22 mouse cellular contexts compared by ENCODE assay signal in the genomic region with DNA sequence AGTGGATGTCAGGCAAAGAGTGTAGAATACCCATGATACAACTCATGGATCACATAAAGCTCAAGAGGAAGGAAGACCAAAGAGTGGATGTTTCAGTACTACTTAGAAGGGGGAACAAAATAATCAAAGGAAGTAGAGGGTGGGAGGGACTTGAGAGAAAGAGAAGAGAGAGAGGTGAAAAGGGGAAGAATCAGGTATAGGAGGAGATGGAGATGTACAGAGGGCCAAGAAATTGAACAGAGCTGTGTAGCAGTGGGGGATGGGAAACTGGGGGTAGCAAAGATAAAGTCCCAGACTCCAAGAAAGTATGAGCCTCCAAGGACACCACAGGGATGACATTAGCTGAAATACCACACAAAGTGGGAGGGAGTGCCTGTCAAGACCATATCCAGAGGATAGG.
DNase-seq lines count a peak whose midpoint lies in the region; ATAC-seq and TF ChIP-seq lines count a peak whose summit lies in the region.
"Had no signal": no experiment of that assay in that cellular context is flagged by ENCODE, and none has a peak within 500 bp of the region (broad histone marks: within the 10 kb centered on the region; RNA-seq: fewer than 3 reads in every experiment).

No protein-coding gene starts in this region.

- TF ChIP-seq CTCF in layer of hippocampus, adult 2 months (conservative IDR thresholded peaks at IDR 0.05) = no peak

- no peaks in the 10 kb centered on the region for H3K36me3 ChIP-seq in liver, embryonic 11.5 days (ENCODE audit: control insufficient read depth, insufficient read depth, low read length)
- H3K36me3 ChIP-seq in midbrain, embryonic 11.5 days (ENCODE audit: control insufficient read depth, insufficient read depth, low read length) = no peaks in the 10 kb centered on the region
- H3K36me3 ChIP-seq in heart, embryonic 10.5 days = no peaks in the 10 kb centered on the region
- H3K36me3 ChIP-seq: G1E had no signal

- no peak overlapping the region for H3K4me3 ChIP-seq in layer of hippocampus, adult 2 months
- no peak overlapping the region for H3K4me3 ChIP-seq in liver, embryonic 11.5 days (ENCODE audit: low read depth, low read length)
- no peak overlapping the region for H3K4me3 ChIP-seq in midbrain, embryonic 11.5 days (ENCODE audit: low read depth, low read length)
- H3K4me3 ChIP-seq in heart, embryonic 10.5 days = no peak overlapping the region

- no peaks in the 10 kb centered on the region for H3K9me3 ChIP-seq in liver, embryonic 11.5 days (ENCODE audit: control insufficient read depth, low read length)
- no peaks in the 10 kb centered on the region for H3K9me3 ChIP-seq in midbrain, embryonic 11.5 days (ENCODE audit: control insufficient read depth, low read length)
- no peaks in the 10 kb centered on the region for H3K9me3 ChIP-seq in heart, embryonic 10.5 days
- H3K9me3 ChIP-seq: G1E had no signal

- ATAC-seq in common myeloid progenitor, adult 5-6 weeks (replicated peaks; ENCODE audit: low read depth, poor library complexity, severe bottlenecking) = 0 out of 2 replicates have a peak, but pooled peaks have one; percentile 36
- ATAC-seq in granulocyte monocyte progenitor cell, adult 5-6 weeks (replicated peaks; ENCODE audit: poor library complexity, severe bottlenecking) = peak; percentile 62
- ATAC-seq in megakaryocyte, adult 5-6 weeks (ENCODE audit: poor library complexity, severe bottlenecking) = peak; percentile 40; the same call in 1 of the 2 replicates
- peak; percentile 53 for ATAC-seq in megakaryocyte progenitor cell, adult 5-6 weeks (replicated peaks; ENCODE audit: poor library complexity)
- ATAC-seq in liver, embryonic 11.5 days (replicated peaks; ENCODE audit: low FRiP score) = no peak
- ATAC-seq in midbrain, embryonic 11.5 days (ENCODE audit: low FRiP score) = no peak
- ATAC-seq: activated CD4-positive, CD25-positive, alpha-beta regulatory T cell, adult 4 months; CD4-positive, CD25-positive, alpha-beta regulatory T cell, adult 4 months had no signal

- H3K4me2 ChIP-seq in liver, embryonic 11.5 days = no peak overlapping the region
- H3K4me2 ChIP-seq in midbrain, embryonic 11.5 days = no peak overlapping the region

- DNase-seq in layer of hippocampus, adult 2 months (ENCODE audit: low spot score in 2 of 2) = no peak
- DNase-seq in liver, embryonic 11.5 days (ENCODE audit: low spot score) = no peak
- DNase-seq in midbrain, embryonic 11.5 days (ENCODE audit: low spot score, missing footprints) = no peak
- DNase-seq in heart, embryonic 10.5 days (ENCODE audit: low spot score) = no peak
- DNase-seq: adrenal gland, adult 2 months; adrenal gland, adult 8-10 months; adrenal gland, postnatal 10 days; adrenal gland, postnatal 14 days; adrenal gland, postnatal 25 days; adrenal gland, postnatal 36 days; B cell, adult 2 months; cerebellum, adult 11 months; cerebellum, adult 11-12 months had no signal

- no peak overlapping the region for H3K9ac ChIP-seq in liver, embryonic 11.5 days (ENCODE audit: low read depth, low read length)
- no peak overlapping the region for H3K9ac ChIP-seq in midbrain, embryonic 11.5 days (ENCODE audit: low read length)

- H3K4me1 ChIP-seq in liver, embryonic 11.5 days (replicated peaks; ENCODE audit: control insufficient read depth, insufficient read depth, low read length) = no peaks in the 10 kb centered on the region
- H3K4me1 ChIP-seq in midbrain, embryonic 11.5 days (ENCODE audit: control insufficient read depth, insufficient read depth, low read length) = no peaks in the 10 kb centered on the region
- H3K4me1 ChIP-seq in heart, embryonic 10.5 days = peaks cover 7% of the 10 kb centered on the region

- no peak overlapping the region for H3K27ac ChIP-seq in layer of hippocampus, adult 2 months
- no peak overlapping the region for H3K27ac ChIP-seq in liver, embryonic 11.5 days (ENCODE audit: low read depth, low read length)
- H3K27ac ChIP-seq in midbrain, embryonic 11.5 days (ENCODE audit: low read depth, low read length) = no peak overlapping the region
- no peak overlapping the region for H3K27ac ChIP-seq in heart, embryonic 10.5 days

- no peaks in the 10 kb centered on the region for H3K27me3 ChIP-seq in liver, embryonic 11.5 days (replicated peaks; ENCODE audit: control insufficient read depth, insufficient read depth, low read length)
- no peaks in the 10 kb centered on the region for H3K27me3 ChIP-seq in midbrain, embryonic 11.5 days (ENCODE audit: control insufficient read depth, insufficient read depth, low read length)
- H3K27me3 ChIP-seq in heart, embryonic 10.5 days (ENCODE audit: insufficient read depth, poor library complexity, severe bottlenecking) = no peaks in the 10 kb centered on the region
- H3K27me3 ChIP-seq: CH12.LX, Patski had no signal

Comparison
In these comparisons a context has a peak if more than half of its experiments do, and no peak if none do; other contexts are left out.
1. ATAC-seq: peak in common myeloid progenitor, adult 5-6 weeks (single experiment), granulocyte monocyte progenitor cell, adult 5-6 weeks (single experiment), megakaryocyte, adult 5-6 weeks (single experiment) and megakaryocyte progenitor cell, adult 5-6 weeks (single experiment); none in liver, embryonic 11.5 days (single experiment) and midbrain, embryonic 11.5 days (single experiment).